Mouse (Mus musculus) neural tube, embryonic 11.5 days (tissue): ENCODE data around the gene Cdc6. TPM values are rescaled to one million over a fixed set of nuclear protein-coding genes. Genes with fewer than 3 reads are reported as not detected.

Source experiments
- ATAC-seq: fragments of 200-750 bp; cut with Nextera tagmentation; 2 replicates; pipeline ENCODE4 v1.8.0; 2017; ENCODE audit warnings: moderate number of reproducible peaks, mild to moderate bottlenecking, moderate TSS enrichment, moderate library complexity; ENCODE audit not compliant: insufficient read depth, low FRiP score, low TSS enrichment
- DNase-seq: peaks from one replicate; pipeline ENCODE4 v3.0.0-alpha.2; 2015; ENCODE audit warnings: low spot score
- H3K27ac ChIP-seq: fragments of 300-500 bp; sonication (generic); 2 replicates; pipeline ENCODE4 v1.5.1; 2014; ENCODE audit warnings: low read depth, mild to moderate bottlenecking, low read length
- H3K27me3 ChIP-seq: fragments of 300-500 bp; sonication (generic); 2 replicates; pipeline ENCODE4 v1.6.1; 2014; ENCODE audit warnings: mild to moderate bottlenecking, low read length, mixed read lengths; ENCODE audit not compliant: control insufficient read depth, insufficient read depth
- H3K36me3 ChIP-seq: fragments of 300-500 bp; sonication (generic); 2 replicates; pipeline ENCODE4 v1.6.1; 2014; ENCODE audit warnings: mild to moderate bottlenecking, low read length, moderate library complexity, mixed read lengths; ENCODE audit not compliant: control insufficient read depth, insufficient read depth
- H3K4me1 ChIP-seq: fragments of 300-500 bp; sonication (generic); 2 replicates; pipeline ENCODE4 v1.6.1; 2014; ENCODE audit warnings: low read length, mixed read lengths; ENCODE audit not compliant: control insufficient read depth, insufficient read depth
- H3K4me2 ChIP-seq: fragments of 300-500 bp; sonication (generic); 2 replicates; pipeline ENCODE4 v1.6.1; 2014; ENCODE audit warnings: low read depth, mild to moderate bottlenecking, moderate library complexity
- H3K4me3 ChIP-seq: fragments of 300-500 bp; sonication (generic); 2 replicates; pipeline ENCODE4 v1.5.1; 2014; ENCODE audit warnings: low read depth, low read length
- H3K9ac ChIP-seq: fragments of 300-500 bp; sonication (generic); 2 replicates; pipeline ENCODE4 v1.6.1; 2014; ENCODE audit warnings: mild to moderate bottlenecking, low read length
- H3K9me3 ChIP-seq: fragments of 300-500 bp; sonication (generic); 2 replicates; pipeline ENCODE4 v1.6.1; 2016; ENCODE audit warnings: low read length; ENCODE audit not compliant: control insufficient read depth
- WGBS: fragments of 180-500 bp; shearing (Covaris S2); extraction: QIAGEN DNeasy Blood & Tissue Kit; methylation state at CpG from one replicate; pipeline ENCODE4 v1.1.7; 2014; 5-methylcytosine and 5-hydroxymethylcytosine counted together
- polyA plus RNA-seq: library from polyadenylated mRNA; unstranded; fragments of >200 nt; fragmentation: Nextera tagmentation; extraction: Ambion mirVana; gene quantifications from 2 replicates; pipeline ENCODE4 v1.2.1, GENCODE M21; 2014

Gene Cdc6
- polyA plus RNA-seq, 1 experiment from 2014 or later: 44.4 TPM

- H3K27me3 ChIP-seq: no peaks in the 10 kb centered on the region
- WGBS: under 1% methylated on average over 37 of the region's 38 CpGs
- H3K36me3 ChIP-seq: no peaks in the 10 kb centered on the region
- H3K4me3 ChIP-seq: peak overlapping the region; percentile 57
- peak; percentile 92 for DNase-seq
- peak overlapping the region; percentile 71 for H3K4me2 ChIP-seq
- H3K27ac ChIP-seq: peak overlapping the region; percentile 49
- peak; percentile 85 for ATAC-seq
- H3K4me1 ChIP-seq: peaks cover 64% of the 10 kb centered on the region
- peak overlapping the region; percentile 67 for H3K9ac ChIP-seq
- H3K9me3 ChIP-seq: no peaks in the 10 kb centered on the region
These were observed 29.9 kb downstream of the Cdc6 start for GRCm38 (mm10) chr11:98937410-98937913.

GRCm38 (mm10) chr11:98937914-98938694 lies 30.5 kb downstream of the Cdc6 start:
- DNase-seq (no peak), ATAC-seq (no peak)
- H3K36me3 ChIP-seq: no peaks in the 10 kb centered on the region
- WGBS: under 1% methylated on average over 39 of the region's 39 CpGs
- H3K4me2 ChIP-seq: peak overlapping the region; percentile 71
- H3K4me3 ChIP-seq: peak overlapping the region; percentile 57
- no peaks in the 10 kb centered on the region for H3K27me3 ChIP-seq
- H3K27ac ChIP-seq: peak overlapping the region; percentile 49
- no peaks in the 10 kb centered on the region for H3K9me3 ChIP-seq
- H3K9ac ChIP-seq: peak overlapping the region; percentile 67
- H3K4me1 ChIP-seq: peaks cover 63% of the 10 kb centered on the region

- peak overlapping the region; percentile 57 for H3K4me3 ChIP-seq
- no peaks in the 10 kb centered on the region for H3K36me3 ChIP-seq
- peak overlapping the region; percentile 67 for H3K9ac ChIP-seq
- H3K27me3 ChIP-seq: no peaks in the 10 kb centered on the region
- 42% methylated on average over 7 of the region's 7 CpGs for WGBS
- H3K9me3 ChIP-seq: no peaks in the 10 kb centered on the region
- peaks cover 63% of the 10 kb centered on the region for H3K4me1 ChIP-seq
- H3K4me2 ChIP-seq: peak overlapping the region; percentile 71
- H3K27ac ChIP-seq: no peak overlapping the region
- ATAC-seq: no peak
- DNase-seq: no peak
These were observed 31.1 kb downstream of the Cdc6 start for GRCm38 (mm10) chr11:98938701-98939083.

GRCm38 (mm10) chr11:98939084-98939952 lies 31.7 kb downstream of the Cdc6 start:
- Histone ChIP-seq H3K27ac (no peak overlapping the region), H3K36me3 (no peaks in the 10 kb centered on the region), H3K4me1 (peaks cover 67% of the 10 kb centered on the region), H3K9me3 (no peaks in the 10 kb centered on the region), H3K4me2 (peak overlapping the region; percentile 71), H3K4me3 (peak overlapping the region; percentile 57; the same call in 1 of the 2 replicates), H3K27me3 (no peaks in the 10 kb centered on the region), H3K9ac (peak overlapping the region; percentile 35)
- 54% methylated on average over 15 of the region's 15 CpGs for WGBS
- DNase-seq (no peak), ATAC-seq (no peak)

GRCm38 (mm10) chr11:98939953-98940641 lies 32.5 kb downstream of the Cdc6 start:
- 56% methylated on average over 11 of the region's 11 CpGs for WGBS
- H3K4me2 ChIP-seq: peak overlapping the region; percentile 71
- no peaks in the 10 kb centered on the region for H3K36me3 ChIP-seq
- H3K9ac ChIP-seq: peak overlapping the region; percentile 44
- peak overlapping the region; percentile 16 for H3K4me3 ChIP-seq
- peaks cover 73% of the 10 kb centered on the region for H3K4me1 ChIP-seq
- no peaks in the 10 kb centered on the region for H3K9me3 ChIP-seq
- no peaks in the 10 kb centered on the region for H3K27me3 ChIP-seq
- no peak for DNase-seq
- no peak for ATAC-seq
- 0 out of 2 replicates have a peak overlapping the region, but pooled peaks have one; percentile 44 for H3K27ac ChIP-seq

- no peaks in the 10 kb centered on the region for H3K9me3 ChIP-seq
- H3K4me1 ChIP-seq: peaks cover 73% of the 10 kb centered on the region
- H3K4me3 ChIP-seq: peak overlapping the region; percentile 25
- no peak for ATAC-seq
- H3K9ac ChIP-seq: no peak overlapping the region; the same call in 1 of the 2 replicates
- H3K36me3 ChIP-seq: no peaks in the 10 kb centered on the region
- H3K4me2 ChIP-seq: peak overlapping the region; percentile 71
- peak; percentile 14 for DNase-seq
- H3K27ac ChIP-seq: 0 out of 2 replicates have a peak overlapping the region, but pooled peaks have one; percentile 44
- WGBS: 51% methylated on average over 3 of the region's 3 CpGs
- H3K27me3 ChIP-seq: no peaks in the 10 kb centered on the region
These were observed 33.2 kb downstream of the Cdc6 start for GRCm38 (mm10) chr11:98940776-98941175.

GRCm38 (mm10) chr11:98941341-98941825 lies 33.8 kb downstream of the Cdc6 start:
- DNase-seq (peak; percentile 12), ATAC-seq (no peak)
- H3K4me2 ChIP-seq: peak overlapping the region; percentile 71

More at GRCm38 (mm10) chr11:98941341-98941825, 33.8 kb downstream of the Cdc6 start:
- 3% methylated on average over 12 of the region's 12 CpGs for WGBS
- Histone ChIP-seq H3K4me1 (peaks cover 67% of the 10 kb centered on the region), H3K9ac (peak overlapping the region; percentile 15), H3K4me3 (peak overlapping the region; percentile 25), H3K27me3 (no peaks in the 10 kb centered on the region), H3K9me3 (no peaks in the 10 kb centered on the region), H3K27ac (peak overlapping the region; percentile 72), H3K36me3 (no peaks in the 10 kb centered on the region)
